Mouse (Mus musculus) hindbrain, embryonic 13.5 days (tissue): Measurements from ENCODE around the gene Pcid2. TPM values are rescaled to one million over a fixed set of nuclear protein-coding genes. Genes with fewer than 3 reads are reported as not detected.

Experiments
- ATAC-seq: fragments of 200-750 bp; cut with Nextera tagmentation; 2 replicates; pipeline ENCODE4 v1.8.0; 2017; ENCODE audit warnings: moderate TSS enrichment; ENCODE audit not compliant: low FRiP score
- H3K27ac ChIP-seq: fragments of 300-500 bp; sonication (generic); 2 replicates; pipeline ENCODE4 v1.5.1; 2015; ENCODE audit warnings: inconsistent platforms, mild to moderate bottlenecking, moderate library complexity
- H3K27me3 ChIP-seq: fragments of 300-500 bp; sonication (generic); 2 replicates; pipeline ENCODE4 v1.6.1; 2015; ENCODE audit warnings: mild to moderate bottlenecking, inconsistent platforms
- H3K36me3 ChIP-seq: fragments of 300-500 bp; sonication (generic); 2 replicates; pipeline ENCODE4 v1.6.1; 2015; ENCODE audit warnings: mild to moderate bottlenecking, inconsistent platforms
- H3K4me1 ChIP-seq: fragments of 300-500 bp; sonication (generic); replicated peaks from 2 replicates; pipeline ENCODE4 v1.6.1; 2015; ENCODE audit warnings: inconsistent platforms
- H3K4me2 ChIP-seq: fragments of 300-500 bp; sonication (generic); 2 replicates; pipeline ENCODE4 v1.6.1; 2015; ENCODE audit warnings: inconsistent platforms, mild to moderate bottlenecking, moderate library complexity
- H3K4me3 ChIP-seq: fragments of 300-500 bp; sonication (generic); 2 replicates; pipeline ENCODE4 v1.5.1; 2015; ENCODE audit warnings: mild to moderate bottlenecking, inconsistent platforms
- H3K9ac ChIP-seq: fragments of 300-500 bp; sonication (generic); 2 replicates; pipeline ENCODE4 v1.6.1; 2015; ENCODE audit warnings: mild to moderate bottlenecking, inconsistent platforms
- H3K9me3 ChIP-seq: fragments of 300-500 bp; sonication (generic); 2 replicates; pipeline ENCODE4 v1.6.1; 2016; ENCODE audit warnings: inconsistent platforms
- WGBS: fragments of 180-500 bp; shearing (Covaris S2); methylation state at CpG from one replicate; pipeline ENCODE4 v1.1.7; 2015; 5-methylcytosine and 5-hydroxymethylcytosine counted together
- polyA plus RNA-seq: library from polyadenylated mRNA; unstranded; fragments of >200 nt; fragmentation: Nextera tagmentation; extraction: Ambion mirVana; gene quantifications from 2 replicates; pipeline ENCODE4 v1.2.1, GENCODE M21; 2015

The Pcid2 gene
- polyA plus RNA-seq, 1 experiment from 2014 or later, result 41.7 TPM

- Histone ChIP-seq H3K27ac (no peak overlapping the region), H3K36me3 (peaks cover 65% of the 10 kb centered on the region), H3K4me1 (no peaks in the 10 kb centered on the region), H3K4me3 (no peak overlapping the region), H3K9ac (no peak overlapping the region), H3K4me2 (no peak overlapping the region), H3K9me3 (no peaks in the 10 kb centered on the region), H3K27me3 (no peaks in the 10 kb centered on the region)
- WGBS, result 96% methylated on average over 11 of the region's 11 CpGs
- ATAC-seq, result no peak
Observed at GRCm38 (mm10) chr8:13073255-13073654, 32.0 kb downstream of the Pcid2 start.

GRCm38 (mm10) chr8:13063112-13063511, 42.1 kb downstream of the Pcid2 start:
- Histone ChIP-seq H3K27me3 (no peaks in the 10 kb centered on the region), H3K4me3 (no peak overlapping the region), H3K36me3 (no peaks in the 10 kb centered on the region), H3K9ac (no peak overlapping the region), H3K27ac (no peak overlapping the region), H3K4me2 (no peak overlapping the region), H3K4me1 (no peaks in the 10 kb centered on the region), H3K9me3 (no peaks in the 10 kb centered on the region)
- no peak for ATAC-seq
- WGBS, result 85% methylated on average over 16 of the region's 16 CpGs

GRCm38 (mm10) chr8:13060441-13061150, 44.7 kb downstream of the Pcid2 start, which contains the start of gene Proz:
TSS of gene Proz (plus strand) at chr8:13060914.
- Histone ChIP-seq H3K4me2 (no peak within 1 kb of the TSS), H3K9me3 (no peaks in the 10 kb centered on the region), H3K4me3 (no peak within 1 kb of the TSS), H3K4me1 (no peaks in the 10 kb centered on the region), H3K27ac (no peak within 1 kb of the TSS), H3K27me3 (no peaks in the 10 kb centered on the region), H3K9ac (no peak within 1 kb of the TSS), H3K36me3 (no peaks in the 10 kb centered on the region)
- WGBS, result 86% methylated on average over 17 of the region's 17 CpGs
- ATAC-seq, result no peak

DNA sequence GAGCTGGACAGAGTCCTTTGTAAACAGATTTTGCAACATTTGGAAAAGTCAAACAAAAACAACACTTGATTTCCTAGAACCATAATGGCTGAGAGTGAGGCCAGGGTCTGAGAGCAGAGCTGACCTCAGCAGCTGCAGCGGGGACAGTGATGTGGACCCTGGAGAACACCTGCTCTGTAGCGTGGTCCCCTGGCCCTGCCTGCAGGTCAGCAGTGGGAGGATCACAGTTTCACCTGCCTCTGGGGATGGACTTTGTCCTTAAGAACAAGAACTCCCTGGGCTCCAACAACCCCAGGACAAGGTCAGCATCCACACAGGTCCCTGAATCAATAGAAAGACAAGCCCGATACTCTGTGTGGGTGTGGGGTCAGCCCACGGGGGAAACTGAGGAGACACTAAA, 47.9 kb downstream of the Pcid2 start:
- H3K4me3 ChIP-seq, result no peak overlapping the region
- H3K4me1 ChIP-seq, result no peaks in the 10 kb centered on the region
- H3K27me3 ChIP-seq, result 0 out of 2 replicates have a peak, but pooled peaks cover under 1% of the 10 kb centered on the region
- no peaks in the 10 kb centered on the region for H3K36me3 ChIP-seq
- no peak overlapping the region for H3K4me2 ChIP-seq
- H3K27ac ChIP-seq, result no peak overlapping the region
- WGBS, result 88% methylated on average over 4 of the region's 4 CpGs
- no peak overlapping the region for H3K9ac ChIP-seq
- no peak for ATAC-seq
- H3K9me3 ChIP-seq, result no peaks in the 10 kb centered on the region

DNA sequence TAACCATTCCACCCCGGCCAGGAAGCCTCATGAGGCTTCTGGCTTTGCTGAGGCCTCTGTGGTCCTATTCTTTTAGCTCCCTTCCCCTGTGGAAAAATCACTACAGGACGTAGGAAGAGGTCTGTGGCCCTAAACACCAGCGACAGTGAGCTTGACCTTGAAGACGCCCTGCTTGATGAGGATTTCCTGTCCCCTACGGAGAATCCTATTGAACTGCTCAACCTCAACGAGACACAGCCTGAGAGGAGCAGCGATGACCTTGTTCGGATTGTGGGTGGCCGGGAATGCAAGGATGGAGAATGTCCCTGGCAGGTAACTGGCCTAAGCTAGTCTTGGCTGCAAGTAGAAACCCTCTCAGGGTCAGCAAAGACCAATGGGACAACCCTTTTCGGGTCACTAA, 54.7 kb downstream of the Pcid2 start:
- no peaks in the 10 kb centered on the region for H3K9me3 ChIP-seq

DNA sequence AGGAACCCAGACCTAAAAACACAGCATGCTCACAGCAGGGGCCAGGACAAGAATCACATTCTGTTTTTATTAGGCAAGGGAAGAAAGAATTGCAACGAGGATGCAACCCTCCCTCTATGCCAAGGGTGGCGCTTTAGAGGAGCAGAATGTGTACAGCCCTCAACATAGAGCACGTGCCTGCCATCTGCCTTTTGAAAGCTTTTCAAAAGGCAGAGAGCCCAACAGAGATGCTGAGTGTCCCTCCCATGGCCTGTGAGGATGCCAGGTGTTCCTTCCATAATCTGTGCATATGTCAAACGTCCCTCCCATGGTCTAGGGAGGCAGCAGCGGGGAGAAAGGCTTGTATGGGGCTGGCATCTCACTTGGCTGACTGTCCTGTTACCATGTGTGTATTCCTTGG, 57.6 kb downstream of the Pcid2 start:
- Histone ChIP-seq H3K4me3 (no peak overlapping the region), H3K27me3 (0 out of 2 replicates have a peak, but pooled peaks cover 3% of the 10 kb centered on the region), H3K4me2 (no peak overlapping the region), H3K9ac (no peak overlapping the region), H3K36me3 (no peaks in the 10 kb centered on the region), H3K27ac (no peak overlapping the region), H3K9me3 (no peaks in the 10 kb centered on the region), H3K4me1 (no peaks in the 10 kb centered on the region)
- no peak for ATAC-seq
- 62% methylated on average over 5 of the region's 5 CpGs for WGBS

More for the DNA sequence above, 54.7 kb downstream of the Pcid2 start:
- H3K4me1 ChIP-seq, result no peaks in the 10 kb centered on the region
- WGBS, result 76% methylated on average over 10 of the region's 10 CpGs
- 0 out of 2 replicates have a peak, but pooled peaks cover 3% of the 10 kb centered on the region for H3K27me3 ChIP-seq
- H3K4me3 ChIP-seq, result no peak overlapping the region
- H3K9ac ChIP-seq, result no peak overlapping the region
- no peak for ATAC-seq
- H3K27ac ChIP-seq, result no peak overlapping the region
- no peaks in the 10 kb centered on the region for H3K36me3 ChIP-seq
- H3K4me2 ChIP-seq, result no peak overlapping the region

GRCm38 (mm10) chr8:13041459-13041858, 63.8 kb downstream of the Pcid2 start:
- Histone ChIP-seq H3K27me3 (no peaks in the 10 kb centered on the region), H3K4me2 (no peak overlapping the region), H3K36me3 (no peaks in the 10 kb centered on the region), H3K4me1 (0 out of 2 replicates have a peak, but pooled peaks cover 6% of the 10 kb centered on the region), H3K27ac (no peak overlapping the region), H3K9me3 (no peaks in the 10 kb centered on the region), H3K9ac (no peak overlapping the region), H3K4me3 (no peak overlapping the region)
- 89% methylated on average over 4 of the region's 4 CpGs for WGBS
- ATAC-seq, result no peak

GRCm38 (mm10) chr8:13039054-13039453, 66.2 kb downstream of the Pcid2 start:
- no peaks in the 10 kb centered on the region for H3K36me3 ChIP-seq
- no peak overlapping the region for H3K9ac ChIP-seq
- WGBS, result 80% methylated on average over 6 of the region's 6 CpGs
- ATAC-seq, result no peak
- no peak overlapping the region for H3K27ac ChIP-seq
- H3K4me3 ChIP-seq, result no peak overlapping the region
- H3K27me3 ChIP-seq, result no peaks in the 10 kb centered on the region
- no peak overlapping the region for H3K4me2 ChIP-seq
- 0 out of 2 replicates have a peak, but pooled peaks cover 6% of the 10 kb centered on the region for H3K4me1 ChIP-seq
- H3K9me3 ChIP-seq, result no peaks in the 10 kb centered on the region

DNA sequence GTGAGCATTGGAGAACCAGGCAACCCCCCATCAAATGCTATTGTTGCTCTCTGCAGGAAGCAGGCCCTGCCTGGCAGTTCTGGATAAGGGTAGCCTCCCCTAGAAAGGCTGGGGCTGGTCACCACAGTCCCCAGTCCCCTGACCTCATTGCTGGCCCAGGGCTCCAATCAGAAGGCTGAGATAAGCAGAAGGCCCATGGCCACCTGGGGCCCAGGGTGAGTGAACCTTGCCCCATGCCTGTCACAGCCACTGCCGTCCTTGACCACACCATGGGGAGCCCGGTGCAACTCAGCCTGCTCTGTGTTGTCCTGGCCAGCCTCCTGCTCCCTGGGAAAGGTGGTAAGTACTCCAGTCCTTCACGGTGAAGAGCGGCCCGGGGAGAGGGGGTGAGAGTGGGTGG, 67.7 kb downstream of the Pcid2 start:
- Histone ChIP-seq H3K9ac (no peak overlapping the region), H3K9me3 (no peaks in the 10 kb centered on the region), H3K36me3 (no peaks in the 10 kb centered on the region), H3K4me2 (no peak overlapping the region), H3K4me1 (0 out of 2 replicates have a peak, but pooled peaks cover 6% of the 10 kb centered on the region), H3K4me3 (no peak overlapping the region), H3K27me3 (no peaks in the 10 kb centered on the region), H3K27ac (no peak overlapping the region)
- WGBS, result 39% methylated on average over 5 of the region's 5 CpGs
- no peak for ATAC-seq

DNA sequence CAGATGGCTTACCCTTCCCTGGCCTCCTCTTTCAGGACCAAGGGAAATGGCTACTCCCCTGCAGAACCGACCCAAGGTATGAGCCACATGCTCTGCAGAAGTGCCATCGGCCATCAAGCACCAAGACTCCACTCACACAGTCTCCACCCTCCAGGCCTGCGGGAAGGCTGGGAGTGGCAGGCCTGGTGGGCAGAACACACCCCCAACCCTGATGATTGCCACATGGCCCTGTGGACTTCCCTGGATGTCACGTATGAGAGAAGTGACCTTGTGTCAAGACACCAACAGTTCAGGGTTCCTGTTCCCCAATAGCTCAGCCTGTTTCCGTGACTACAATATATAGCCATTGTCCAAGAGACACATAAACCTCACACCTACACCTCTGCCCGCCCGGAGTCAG, 68.2 kb downstream of the Pcid2 start, which contains the start of gene F10:
Gene F10, plus strand, starts transcription at position 294 of the 400 bp plus-strand sequence.
- H3K36me3 ChIP-seq, result no peaks in the 10 kb centered on the region

GRCm38 (mm10) chr8:13036346-13036812, 68.9 kb downstream of the Pcid2 start:
- ATAC-seq, result no peak
- no peaks in the 10 kb centered on the region for H3K36me3 ChIP-seq
- no peak overlapping the region for H3K4me2 ChIP-seq
- H3K9ac ChIP-seq, result no peak overlapping the region
- no peaks in the 10 kb centered on the region for H3K9me3 ChIP-seq
- 0 out of 2 replicates have a peak, but pooled peaks cover 6% of the 10 kb centered on the region for H3K4me1 ChIP-seq
- H3K4me3 ChIP-seq, result no peak overlapping the region
- no peak overlapping the region for H3K27ac ChIP-seq
- no peaks in the 10 kb centered on the region for H3K27me3 ChIP-seq
- WGBS, result 89% methylated on average over 10 of the region's 10 CpGs

More for the DNA sequence above, 68.2 kb downstream of the Pcid2 start, which contains the start of gene F10:
- Histone ChIP-seq H3K27me3 (no peaks in the 10 kb centered on the region), H3K4me2 (no peak within 1 kb of the TSS), H3K9ac (no peak within 1 kb of the TSS), H3K27ac (no peak within 1 kb of the TSS), H3K9me3 (no peaks in the 10 kb centered on the region), H3K4me3 (no peak within 1 kb of the TSS), H3K4me1 (0 out of 2 replicates have a peak, but pooled peaks cover 6% of the 10 kb centered on the region)
- ATAC-seq, result no peak
- 80% methylated on average over 7 of the region's 7 CpGs for WGBS

GRCm38 (mm10) chr8:13028482-13028881, 76.8 kb downstream of the Pcid2 start:
- WGBS, result 88% methylated on average over 5 of the region's 5 CpGs
- Histone ChIP-seq H3K9ac (no peak overlapping the region), H3K4me2 (no peak overlapping the region), H3K4me3 (no peak overlapping the region), H3K36me3 (no peaks in the 10 kb centered on the region), H3K27ac (no peak overlapping the region), H3K27me3 (no peaks in the 10 kb centered on the region), H3K4me1 (no peaks in the 10 kb centered on the region), H3K9me3 (no peaks in the 10 kb centered on the region)
- ATAC-seq, result no peak

DNA sequence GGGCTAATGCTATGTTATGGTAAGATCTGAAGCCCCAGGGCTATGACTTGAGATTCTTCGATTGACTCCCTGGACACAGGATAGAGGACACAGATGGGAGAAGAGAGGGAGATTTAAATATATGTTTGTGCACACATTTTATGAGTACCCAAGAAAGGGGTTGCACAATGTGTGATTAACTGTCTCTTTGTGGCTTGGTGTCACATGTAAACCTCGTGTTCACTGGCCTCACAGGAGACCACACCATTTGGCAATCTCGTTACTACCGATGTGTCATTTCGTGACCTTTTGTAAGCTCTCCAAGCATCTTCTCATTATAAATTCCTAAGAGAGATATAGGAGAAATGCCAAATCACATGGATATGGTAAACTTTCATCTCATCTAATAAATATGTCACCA, 77.6 kb downstream of the Pcid2 start:
- Histone ChIP-seq H3K9me3 (no peaks in the 10 kb centered on the region), H3K4me3 (no peak overlapping the region), H3K36me3 (no peaks in the 10 kb centered on the region), H3K4me1 (no peaks in the 10 kb centered on the region), H3K27me3 (no peaks in the 10 kb centered on the region), H3K27ac (no peak overlapping the region), H3K4me2 (no peak overlapping the region), H3K9ac (no peak overlapping the region)
- 91% methylated on average over 5 of the region's 5 CpGs for WGBS
- no peak for ATAC-seq
